Mouse (Mus musculus): ENCODE results near the gene Ntm. TPM values are rescaled to one million over a fixed set of nuclear protein-coding genes. Genes with fewer than 3 reads are reported as not detected.

Ntm gene
- polyA plus RNA-seq, 1 experiment from 2014 or later, result 14.1 TPM

DNA sequence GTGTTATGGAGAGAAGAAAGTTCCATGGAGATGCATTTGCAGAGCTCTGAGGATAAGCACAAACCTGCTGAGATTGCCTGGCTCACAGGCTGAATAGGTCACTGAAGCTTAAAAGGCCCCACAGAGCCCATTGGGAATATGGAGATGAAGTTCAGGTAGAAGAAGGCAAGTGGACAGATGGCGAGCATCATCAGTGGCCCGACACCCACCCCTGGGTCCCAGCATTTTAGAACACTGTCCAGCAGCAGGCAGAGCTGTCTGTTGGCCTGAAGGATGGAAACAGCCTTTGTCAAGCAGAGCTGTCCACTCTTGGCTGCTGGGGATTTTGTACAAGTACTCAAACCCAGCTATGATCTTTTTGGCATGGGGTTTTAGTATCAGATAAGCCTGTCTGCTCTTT, 722.1 kb downstream of the Ntm start:
- Histone ChIP-seq H3K4me2 (no peak overlapping the region), H3K9ac (ENCODE audit: low read length) (no peak overlapping the region), H3K36me3 (ENCODE audit: control insufficient read depth, insufficient read depth, low read length) (no peaks in the 10 kb centered on the region), H3K4me3 (ENCODE audit: low read depth, low read length) (no peak overlapping the region), H3K27me3 (ENCODE audit: control insufficient read depth, insufficient read depth, low read length) (peaks cover 3% of the 10 kb centered on the region; the same call in 1 of the 2 replicates), H3K27ac (ENCODE audit: low read depth, low read length) (no peak overlapping the region), H3K4me1 (ENCODE audit: control insufficient read depth, insufficient read depth, low read length) (no peaks in the 10 kb centered on the region), H3K9me3 (ENCODE audit: control insufficient read depth, low read length) (no peaks in the 10 kb centered on the region)
- WGBS, result 76% methylated on average over 2 of the region's 2 CpGs
- no peak for ATAC-seq (ENCODE audit: low FRiP score)
- DNase-seq (ENCODE audit: low spot score, missing footprints), result no peak

DNA sequence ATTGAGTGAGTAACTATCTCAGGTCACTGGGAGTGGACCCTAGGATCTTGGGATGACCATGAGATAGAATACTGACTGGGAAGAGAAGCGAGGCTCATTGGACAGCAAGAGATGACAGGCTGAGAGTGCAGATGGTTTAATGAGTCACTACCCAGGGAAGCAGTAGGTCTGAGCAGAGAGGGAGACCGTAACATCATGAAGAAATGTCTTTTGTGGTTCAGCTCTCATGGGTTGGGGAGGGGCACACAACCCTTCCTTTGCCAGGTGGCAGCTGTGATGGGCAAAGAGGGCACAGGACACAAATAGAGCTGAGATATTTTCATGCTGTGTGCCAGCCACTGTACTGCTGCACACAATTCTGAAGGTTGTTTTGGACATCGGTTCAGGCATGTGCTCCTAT, 724.0 kb downstream of the Ntm start:
- Histone ChIP-seq H3K27ac (ENCODE audit: low read depth, low read length) (no peak overlapping the region), H3K4me3 (ENCODE audit: low read depth, low read length) (no peak overlapping the region), H3K4me2 (no peak overlapping the region), H3K4me1 (ENCODE audit: control insufficient read depth, insufficient read depth, low read length) (no peaks in the 10 kb centered on the region), H3K9ac (ENCODE audit: low read length) (no peak overlapping the region), H3K27me3 (ENCODE audit: control insufficient read depth, insufficient read depth, low read length) (peaks cover 3% of the 10 kb centered on the region; the same call in 1 of the 2 replicates), H3K36me3 (ENCODE audit: control insufficient read depth, insufficient read depth, low read length) (no peaks in the 10 kb centered on the region), H3K9me3 (ENCODE audit: control insufficient read depth, low read length) (no peaks in the 10 kb centered on the region)
- DNase-seq (ENCODE audit: low spot score, missing footprints), result no peak
- 88% methylated on average over 3 of the region's 3 CpGs for WGBS
- no peak for ATAC-seq (ENCODE audit: low FRiP score)

DNA sequence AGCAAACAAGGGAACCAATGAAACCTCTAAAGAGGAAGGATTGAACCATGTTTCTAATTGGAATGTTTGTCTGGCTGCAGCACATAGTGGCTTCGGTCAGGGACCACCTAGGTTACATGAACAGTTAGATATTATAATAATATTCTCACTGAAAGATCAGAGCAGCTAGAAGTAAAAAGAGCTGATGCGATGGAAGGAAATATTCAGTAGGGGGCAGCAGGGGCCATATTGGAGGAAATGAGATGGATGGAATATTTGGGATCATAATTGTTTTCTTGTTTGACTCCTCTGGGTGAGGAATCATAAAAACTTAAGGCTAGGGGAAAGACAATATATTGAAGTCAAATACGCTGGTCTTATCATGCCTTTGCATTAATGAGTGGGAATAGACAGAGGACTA, 726.2 kb downstream of the Ntm start:
- no peaks in the 10 kb centered on the region for H3K9me3 ChIP-seq (ENCODE audit: control insufficient read depth, low read length)
- H3K4me1 ChIP-seq (ENCODE audit: control insufficient read depth, insufficient read depth, low read length), result no peaks in the 10 kb centered on the region
- peaks cover 3% of the 10 kb centered on the region; the same call in 1 of the 2 replicates for H3K27me3 ChIP-seq (ENCODE audit: control insufficient read depth, insufficient read depth, low read length)
- H3K9ac ChIP-seq (ENCODE audit: low read length), result no peak overlapping the region
- no peak overlapping the region for H3K4me2 ChIP-seq
- H3K27ac ChIP-seq (ENCODE audit: low read depth, low read length), result no peak overlapping the region
- no peak overlapping the region for H3K4me3 ChIP-seq (ENCODE audit: low read depth, low read length)
- H3K36me3 ChIP-seq (ENCODE audit: control insufficient read depth, insufficient read depth, low read length), result no peaks in the 10 kb centered on the region
- 89% methylated on average over 3 of the region's 3 CpGs for WGBS
- ATAC-seq (ENCODE audit: low FRiP score) (no peak), DNase-seq (ENCODE audit: low spot score, missing footprints) (no peak)

DNA sequence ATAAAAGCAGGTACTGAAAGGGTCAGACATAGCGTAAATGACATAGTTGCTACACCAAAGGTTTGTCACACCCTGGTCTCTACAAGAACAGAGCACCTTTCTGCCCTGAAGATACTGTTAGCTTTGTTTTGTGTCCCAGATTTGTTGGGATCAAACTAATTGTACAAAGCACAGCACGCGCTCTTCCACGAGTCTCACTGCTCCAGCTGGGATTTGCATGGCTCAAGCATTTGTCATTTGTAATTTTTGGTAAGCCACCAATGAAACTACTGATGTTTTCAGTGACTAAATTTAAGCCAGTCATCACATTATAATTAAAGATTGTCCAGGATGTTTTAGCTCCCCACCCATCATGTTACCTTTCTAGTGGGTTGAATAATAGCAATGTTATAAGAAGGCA, 735.2 kb downstream of the Ntm start:
- Histone ChIP-seq H3K4me2 (no peak overlapping the region), H3K9ac (ENCODE audit: low read length) (no peak overlapping the region), H3K27me3 (ENCODE audit: control insufficient read depth, insufficient read depth, low read length) (no peaks in the 10 kb centered on the region), H3K4me1 (ENCODE audit: control insufficient read depth, insufficient read depth, low read length) (no peaks in the 10 kb centered on the region), H3K27ac (ENCODE audit: low read depth, low read length) (no peak overlapping the region), H3K36me3 (ENCODE audit: control insufficient read depth, insufficient read depth, low read length) (no peaks in the 10 kb centered on the region), H3K9me3 (ENCODE audit: control insufficient read depth, low read length) (no peaks in the 10 kb centered on the region), H3K4me3 (ENCODE audit: low read depth, low read length) (no peak overlapping the region)
- WGBS, result 92% methylated on average over 4 of the region's 4 CpGs
- DNase-seq (ENCODE audit: low spot score, missing footprints), result peak; percentile 39
- ATAC-seq (ENCODE audit: low FRiP score), result no peak

DNA sequence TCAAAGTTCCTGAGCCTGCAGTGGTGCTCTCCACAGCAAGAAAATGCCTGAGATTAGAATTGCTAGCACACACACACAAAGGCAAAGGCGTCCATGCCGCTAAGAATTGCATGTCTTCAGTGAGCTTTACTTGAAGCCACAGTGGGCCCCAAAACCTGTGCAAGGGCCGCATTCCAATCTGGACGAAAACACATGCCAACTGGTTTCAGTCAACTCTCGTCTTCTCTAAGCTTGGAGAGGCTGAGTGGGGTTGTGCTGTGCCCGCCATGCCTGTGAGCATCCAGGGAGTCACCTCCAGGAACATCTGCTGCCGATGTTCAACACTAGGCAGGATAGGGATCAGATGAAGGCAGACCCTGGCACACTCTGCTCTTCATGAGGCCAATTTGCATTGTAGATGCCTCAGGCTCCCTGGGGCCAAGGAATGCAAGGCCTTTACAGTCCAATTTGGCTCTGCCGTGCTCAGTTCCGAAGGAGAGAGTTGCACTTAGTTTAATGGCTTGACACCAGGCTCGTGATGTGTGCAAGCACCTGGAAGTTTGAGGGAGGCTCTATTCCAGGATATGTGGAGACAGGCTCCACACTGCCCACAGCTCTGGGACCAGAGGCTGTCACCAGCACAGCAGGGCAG, 739.9 kb downstream of the Ntm start:
- ATAC-seq (ENCODE audit: low FRiP score) (no peak), DNase-seq (ENCODE audit: low spot score, missing footprints) (peak; percentile 78)
- Histone ChIP-seq H3K27ac (ENCODE audit: low read depth, low read length) (no peak overlapping the region), H3K4me3 (ENCODE audit: low read depth, low read length) (no peak overlapping the region), H3K36me3 (ENCODE audit: control insufficient read depth, insufficient read depth, low read length) (no peaks in the 10 kb centered on the region), H3K9me3 (ENCODE audit: control insufficient read depth, low read length) (no peaks in the 10 kb centered on the region), H3K4me2 (no peak overlapping the region), H3K4me1 (ENCODE audit: control insufficient read depth, insufficient read depth, low read length) (peaks cover 3% of the 10 kb centered on the region; the same call in 1 of the 2 replicates), H3K9ac (ENCODE audit: low read length) (no peak overlapping the region), H3K27me3 (ENCODE audit: control insufficient read depth, insufficient read depth, low read length) (no peaks in the 10 kb centered on the region)
- 60% methylated on average over 10 of the region's 10 CpGs for WGBS

DNA sequence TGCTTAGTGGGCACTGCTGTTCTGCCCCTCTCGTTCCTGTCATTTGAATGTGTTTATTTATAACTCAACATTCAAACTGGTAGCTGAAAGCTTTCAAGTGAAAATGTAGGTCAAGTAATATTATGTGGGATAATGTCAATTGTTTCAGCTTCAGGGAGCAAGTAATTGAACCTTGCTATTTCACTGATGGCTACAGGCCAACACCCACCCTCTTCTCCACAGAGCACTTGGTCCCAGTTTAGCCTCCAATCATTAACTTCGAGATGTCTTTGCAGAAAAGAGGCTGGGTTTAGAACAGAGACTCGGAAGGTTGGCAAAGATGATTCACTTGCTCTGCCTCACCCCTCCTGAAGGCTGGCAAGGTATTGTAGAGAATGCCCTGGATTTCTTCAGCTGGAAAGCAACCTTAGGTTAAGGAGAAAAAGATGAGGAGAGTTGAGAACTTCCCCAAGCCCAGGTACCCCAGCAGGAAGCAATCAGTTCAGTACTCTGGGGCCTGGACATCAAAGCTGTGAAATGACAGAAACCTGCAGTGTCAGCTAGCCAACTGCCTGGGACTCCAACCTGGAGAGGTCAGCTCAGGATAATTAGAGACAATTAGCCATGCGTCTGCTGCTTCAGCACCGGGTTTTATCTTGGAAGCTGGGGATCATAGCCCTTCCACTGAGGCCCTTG, 741.9 kb downstream of the Ntm start:
- ATAC-seq (ENCODE audit: low FRiP score) (no peak), DNase-seq (ENCODE audit: low spot score, missing footprints) (peak; percentile 65)
- no peak overlapping the region for H3K27ac ChIP-seq (ENCODE audit: low read depth, low read length)

DNA sequence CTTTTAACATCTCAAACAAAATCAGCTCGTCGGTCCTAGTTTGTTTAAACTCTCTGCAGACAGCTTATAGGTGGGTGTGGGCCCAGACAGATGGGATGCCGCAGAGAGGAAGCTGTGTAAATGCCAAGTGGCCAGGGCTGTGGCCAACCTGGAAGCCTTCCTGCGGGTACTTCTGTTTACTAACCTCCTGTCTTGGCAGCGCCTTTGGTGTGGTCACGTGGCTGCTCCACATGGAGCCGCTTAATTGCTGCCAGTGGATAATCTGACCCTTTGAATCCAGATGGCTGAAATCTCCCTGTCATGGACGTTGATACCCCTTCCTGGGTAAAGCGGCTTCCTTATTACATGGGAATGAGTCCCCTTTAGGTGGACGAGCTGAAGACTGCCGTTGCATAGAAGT, 742.4 kb downstream of the Ntm start:
- Histone ChIP-seq H3K4me2 (no peak overlapping the region), H3K36me3 (ENCODE audit: control insufficient read depth, insufficient read depth, low read length) (no peaks in the 10 kb centered on the region), H3K27me3 (ENCODE audit: control insufficient read depth, insufficient read depth, low read length) (no peaks in the 10 kb centered on the region), H3K9ac (ENCODE audit: low read length) (no peak overlapping the region), H3K9me3 (ENCODE audit: control insufficient read depth, low read length) (no peaks in the 10 kb centered on the region), H3K4me1 (ENCODE audit: control insufficient read depth, insufficient read depth, low read length) (peaks cover 3% of the 10 kb centered on the region; the same call in 1 of the 2 replicates), H3K27ac (ENCODE audit: low read depth, low read length) (no peak overlapping the region), H3K4me3 (ENCODE audit: low read depth, low read length) (no peak overlapping the region)
- no peak for DNase-seq (ENCODE audit: low spot score, missing footprints)
- WGBS, result 41% methylated on average over 11 of the region's 11 CpGs
- ATAC-seq (ENCODE audit: low FRiP score), result no peak

More for the DNA sequence above, 741.9 kb downstream of the Ntm start:
- H3K9ac ChIP-seq (ENCODE audit: low read length), result no peak overlapping the region
- 44% methylated on average over 5 of the region's 5 CpGs for WGBS
- H3K36me3 ChIP-seq (ENCODE audit: control insufficient read depth, insufficient read depth, low read length), result no peaks in the 10 kb centered on the region
- H3K4me3 ChIP-seq (ENCODE audit: low read depth, low read length), result no peak overlapping the region
- H3K4me2 ChIP-seq, result no peak overlapping the region
- no peaks in the 10 kb centered on the region for H3K27me3 ChIP-seq (ENCODE audit: control insufficient read depth, insufficient read depth, low read length)
- H3K4me1 ChIP-seq (ENCODE audit: control insufficient read depth, insufficient read depth, low read length), result peaks cover 3% of the 10 kb centered on the region; the same call in 1 of the 2 replicates
- no peaks in the 10 kb centered on the region for H3K9me3 ChIP-seq (ENCODE audit: control insufficient read depth, low read length)

DNA sequence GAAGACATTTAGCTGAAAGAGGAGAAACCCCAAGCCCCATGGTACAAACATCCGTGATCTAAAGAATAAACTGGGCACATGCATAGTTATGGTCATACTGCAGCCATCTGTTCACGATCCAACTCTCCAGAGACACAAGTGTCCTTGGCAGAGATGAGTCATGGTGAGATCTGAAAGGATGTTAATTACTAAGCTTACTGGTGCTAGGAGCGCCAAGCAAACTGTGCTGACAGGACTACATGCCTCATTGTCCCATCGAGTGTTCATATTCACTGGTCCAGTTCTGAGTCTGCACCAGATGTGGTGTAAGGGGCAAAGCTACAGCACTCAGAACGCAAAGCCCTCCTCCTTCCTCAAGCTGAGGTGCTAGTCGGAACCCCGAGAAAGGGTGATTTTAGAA, 745.0 kb downstream of the Ntm start:
- no peak overlapping the region for H3K27ac ChIP-seq (ENCODE audit: low read depth, low read length)
- H3K9me3 ChIP-seq (ENCODE audit: control insufficient read depth, low read length), result no peaks in the 10 kb centered on the region
- WGBS, result 86% methylated on average over 7 of the region's 7 CpGs
- ATAC-seq (ENCODE audit: low FRiP score) (no peak), DNase-seq (ENCODE audit: low spot score, missing footprints) (peak; percentile 17)
- no peaks in the 10 kb centered on the region for H3K27me3 ChIP-seq (ENCODE audit: control insufficient read depth, insufficient read depth, low read length)
- no peak overlapping the region for H3K4me2 ChIP-seq
- no peak overlapping the region for H3K4me3 ChIP-seq (ENCODE audit: low read depth, low read length)
- H3K36me3 ChIP-seq (ENCODE audit: control insufficient read depth, insufficient read depth, low read length), result no peaks in the 10 kb centered on the region
- H3K4me1 ChIP-seq (ENCODE audit: control insufficient read depth, insufficient read depth, low read length), result peaks cover 3% of the 10 kb centered on the region; the same call in 1 of the 2 replicates
- no peak overlapping the region for H3K9ac ChIP-seq (ENCODE audit: low read length)

DNA sequence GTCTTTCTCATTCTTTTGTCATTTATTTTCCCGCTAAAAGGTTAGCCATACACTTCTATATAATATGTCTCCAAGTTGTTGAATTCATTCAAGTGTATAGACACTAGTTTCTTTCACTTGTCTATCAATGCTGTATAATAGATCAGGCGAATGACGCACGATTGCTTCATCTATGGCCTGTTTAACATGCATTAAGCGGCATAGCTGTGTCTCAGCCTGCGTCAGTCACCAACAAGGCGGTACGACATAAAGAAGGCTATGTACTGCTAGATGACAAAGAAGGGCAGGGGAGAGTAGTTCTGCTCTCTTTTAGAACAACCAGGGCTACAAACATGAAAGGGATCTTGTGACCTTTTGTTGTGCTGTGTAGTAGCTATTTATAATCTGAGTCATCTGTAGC, 746.4 kb downstream of the Ntm start:
- Histone ChIP-seq H3K36me3 (ENCODE audit: control insufficient read depth, insufficient read depth, low read length) (no peaks in the 10 kb centered on the region), H3K4me3 (ENCODE audit: low read depth, low read length) (no peak overlapping the region), H3K9ac (ENCODE audit: low read length) (no peak overlapping the region), H3K27ac (ENCODE audit: low read depth, low read length) (no peak overlapping the region), H3K9me3 (ENCODE audit: control insufficient read depth, low read length) (no peaks in the 10 kb centered on the region), H3K4me2 (no peak overlapping the region), H3K4me1 (ENCODE audit: control insufficient read depth, insufficient read depth, low read length) (peaks cover 3% of the 10 kb centered on the region; the same call in 1 of the 2 replicates), H3K27me3 (ENCODE audit: control insufficient read depth, insufficient read depth, low read length) (no peaks in the 10 kb centered on the region)
- WGBS, result 76% methylated on average over 8 of the region's 8 CpGs
- peak; percentile 80 for DNase-seq (ENCODE audit: low spot score, missing footprints)
- ATAC-seq (ENCODE audit: low FRiP score), result no peak
